Mouse (Mus musculus) olfactory bulb, adult 2 months (tissue): ENCODE measurements around the gene Cgref1.

Experiments used
- CTCF ChIP-seq: fragments of 200-500 bp; IDR thresholded peaks from 2 replicates; pipeline ENCODE4 v1.5.1; 2012; ENCODE audit warnings: low read depth, mild to moderate bottlenecking, low read length, moderate library complexity; ENCODE audit not compliant: insufficient read depth
- POLR2A ChIP-seq: fragments of 200-500 bp; IDR thresholded peaks from 2 replicates; pipeline ENCODE4 v1.6.1; 2012; ENCODE audit warnings: mild to moderate bottlenecking, low read depth, low read length, moderate library complexity; ENCODE audit not compliant: insufficient read depth

DNA sequence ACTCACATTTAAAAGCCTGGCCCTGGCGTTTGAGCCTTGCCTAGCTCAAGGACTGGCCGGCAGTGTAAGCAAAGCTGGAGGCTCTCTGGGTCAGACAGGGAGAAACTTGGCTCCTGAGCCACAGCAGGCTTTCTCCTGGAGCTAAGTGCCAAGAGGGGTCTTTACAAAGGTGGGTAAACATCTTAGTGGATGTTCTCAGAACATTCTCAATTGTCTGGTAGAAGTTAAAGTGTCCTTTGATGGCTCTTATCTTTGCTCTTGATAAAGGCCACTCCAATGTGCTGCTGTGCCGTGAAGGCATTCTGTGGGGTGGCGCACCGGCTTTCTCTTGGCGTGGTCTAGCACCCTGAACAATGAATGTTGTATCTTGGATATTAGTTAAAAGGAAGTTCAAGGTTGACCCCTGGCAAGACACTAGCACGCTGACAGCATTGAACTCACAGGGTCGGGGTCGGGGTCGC is 22.8 kb downstream of the Cgref1 start:
- TF ChIP-seq CTCF (no peak), POLR2A (no peak)
